Mouse (Mus musculus): Measurements from ENCODE around the gene Gm11938. TPM values are rescaled to one million over a fixed set of nuclear protein-coding genes. Genes with fewer than 3 reads are reported as not detected.

Gm11938 gene
- polyA plus RNA-seq (2014; fragmentation: Illumina TruSeq; extraction: RNeasy Lipid Tissue Mini Kit (QIAGEN cat#74804)): not detected

DNA sequence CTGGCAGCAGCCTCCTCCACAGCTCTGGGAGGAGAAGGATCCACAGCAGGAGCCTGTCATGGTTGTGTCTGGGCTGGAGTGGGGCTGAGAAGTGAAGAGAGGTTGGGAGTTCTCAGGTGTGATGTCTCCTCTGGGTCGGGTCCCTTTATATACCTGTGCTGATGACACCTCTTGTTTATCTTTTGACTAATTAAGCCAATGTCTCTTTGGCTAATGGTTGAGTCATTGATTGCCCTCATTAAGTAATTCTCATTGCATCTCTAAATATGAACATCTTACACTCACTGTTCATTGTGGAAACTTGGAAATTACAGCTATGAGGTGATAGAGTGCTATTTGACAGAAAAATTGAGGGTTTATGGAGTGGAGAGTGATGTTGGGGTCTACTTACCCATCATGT is at the start of gene Gm11938:
TSS of gene Gm11938 (minus strand) at position 101 of the 400 bp plus-strand sequence.

DNA sequence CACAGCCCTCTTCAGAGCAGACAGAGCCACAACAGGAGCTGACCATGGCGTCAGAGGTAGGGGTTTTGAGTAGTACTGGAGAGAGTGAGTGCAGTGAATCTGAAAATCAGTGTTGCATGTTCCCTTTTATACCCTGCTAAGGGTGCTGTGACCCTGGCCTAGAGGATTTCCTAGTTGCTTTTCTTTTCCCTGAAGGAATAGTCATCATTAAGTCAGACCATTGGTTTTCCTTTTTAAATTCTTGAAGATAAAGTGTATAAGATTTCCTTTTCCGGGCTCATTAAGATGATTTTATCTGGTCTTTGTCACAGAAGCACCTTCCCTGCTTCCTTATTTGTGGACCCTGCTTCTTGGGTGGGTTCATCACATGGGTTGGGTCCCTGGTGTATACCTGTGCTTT is 47.0 kb upstream of the Gm11938 start, which contains the start of gene Gm11555:
TSS of gene Gm11555 (minus strand) at position 101 of the 400 bp plus-strand sequence.

DNA sequence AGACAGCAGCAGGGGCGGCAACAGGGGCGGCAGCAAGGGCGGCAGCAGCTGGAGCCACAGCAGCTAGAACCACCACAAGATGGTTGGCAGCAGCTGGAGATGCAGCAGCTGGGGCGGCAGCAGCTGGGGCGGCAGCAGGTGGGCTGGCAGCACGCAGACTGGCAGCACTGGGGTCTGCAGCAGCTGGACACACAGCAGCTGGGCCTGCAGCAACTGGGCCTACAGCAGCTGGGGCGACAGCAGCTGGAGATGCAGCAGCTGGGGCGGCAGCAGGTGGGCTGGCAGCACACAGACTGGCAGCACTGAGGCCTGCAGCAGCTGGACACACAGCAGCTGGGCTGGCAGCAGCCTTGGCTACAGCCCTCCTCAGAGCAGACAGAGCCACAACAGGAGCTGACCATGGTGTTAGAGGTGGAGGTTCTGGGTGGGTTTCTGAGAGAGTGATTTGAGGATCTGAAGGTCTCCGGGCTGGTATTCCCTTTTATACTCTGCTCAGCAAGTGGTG is 40.6 kb upstream of the Gm11938 start, which contains the start of gene Krtap4-7:
TSS of gene Krtap4-7 (minus strand) at position 455 of the 505 bp plus-strand sequence.

DNA sequence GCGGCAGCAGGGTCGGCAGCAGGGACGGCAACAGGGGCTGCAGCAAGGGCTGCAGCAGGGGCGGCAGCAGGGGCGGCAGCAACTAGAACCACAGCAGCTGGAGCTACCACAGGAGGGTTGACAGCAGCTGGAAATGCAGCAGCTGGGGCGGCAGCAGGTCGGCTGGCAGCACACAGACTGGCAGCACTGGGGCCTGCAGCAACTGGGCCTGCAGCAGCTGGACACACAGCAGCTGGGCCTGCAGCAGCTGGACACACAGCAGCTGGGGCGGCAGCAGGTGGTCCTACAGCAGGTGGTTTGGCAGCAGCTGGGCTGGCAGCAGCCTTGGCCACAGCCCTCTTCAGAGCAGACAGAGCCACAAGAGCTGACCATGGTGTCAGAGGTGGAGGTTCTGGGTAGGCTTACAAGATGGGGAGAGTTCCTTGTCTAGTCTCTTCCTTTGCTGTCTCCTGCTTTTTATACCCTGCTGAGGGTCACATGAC is 31.6 kb upstream of the Gm11938 start, which contains the start of gene Krtap4-2:
TSS of gene Krtap4-2 (minus strand) at position 432 of the 482 bp plus-strand sequence.

DNA sequence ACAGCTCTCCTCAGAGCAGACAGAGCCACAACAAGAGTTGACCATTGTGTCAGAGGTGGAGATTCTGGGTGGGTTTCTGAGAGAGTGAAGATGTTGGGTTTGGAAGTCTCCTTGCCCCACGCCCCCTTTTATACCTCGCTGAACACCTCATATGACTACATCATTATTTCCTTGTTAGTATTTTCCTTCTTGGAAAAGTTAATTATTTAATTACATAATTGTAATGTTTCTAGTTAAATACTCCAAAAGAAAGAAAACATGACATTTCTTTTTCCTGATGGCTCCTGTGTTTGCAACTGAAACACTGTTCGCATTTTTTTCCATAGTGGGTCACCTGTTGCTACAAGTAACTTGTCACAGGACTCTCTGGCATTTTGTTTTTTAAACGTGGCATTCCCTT is 25.0 kb upstream of the Gm11938 start, which contains the start of gene Krtap4-1:
TSS of gene Krtap4-1 (minus strand) at position 101 of the 400 bp plus-strand sequence.

DNA sequence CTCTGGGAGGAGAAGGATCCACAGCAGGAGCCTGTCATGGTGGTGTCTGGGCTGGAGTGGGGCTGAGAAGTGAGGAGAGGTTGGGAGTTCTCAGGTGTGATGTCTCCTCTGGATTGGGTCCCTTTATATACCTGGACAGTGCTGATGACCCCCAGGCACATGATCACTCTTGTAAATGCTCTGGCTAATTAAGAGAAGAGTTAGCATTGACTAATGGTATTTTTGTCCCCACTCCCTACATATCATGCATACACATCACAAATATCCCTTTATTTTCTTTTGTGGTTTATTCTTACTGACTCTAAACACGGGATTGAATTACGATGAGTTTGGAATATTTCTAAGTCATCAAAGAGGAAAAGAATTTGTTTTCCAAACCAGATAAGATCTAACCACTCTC is 17.2 kb upstream of the Gm11938 start, which contains the start of gene Gm11562:
TSS of gene Gm11562 (minus strand) at position 101 of the 400 bp plus-strand sequence.

DNA sequence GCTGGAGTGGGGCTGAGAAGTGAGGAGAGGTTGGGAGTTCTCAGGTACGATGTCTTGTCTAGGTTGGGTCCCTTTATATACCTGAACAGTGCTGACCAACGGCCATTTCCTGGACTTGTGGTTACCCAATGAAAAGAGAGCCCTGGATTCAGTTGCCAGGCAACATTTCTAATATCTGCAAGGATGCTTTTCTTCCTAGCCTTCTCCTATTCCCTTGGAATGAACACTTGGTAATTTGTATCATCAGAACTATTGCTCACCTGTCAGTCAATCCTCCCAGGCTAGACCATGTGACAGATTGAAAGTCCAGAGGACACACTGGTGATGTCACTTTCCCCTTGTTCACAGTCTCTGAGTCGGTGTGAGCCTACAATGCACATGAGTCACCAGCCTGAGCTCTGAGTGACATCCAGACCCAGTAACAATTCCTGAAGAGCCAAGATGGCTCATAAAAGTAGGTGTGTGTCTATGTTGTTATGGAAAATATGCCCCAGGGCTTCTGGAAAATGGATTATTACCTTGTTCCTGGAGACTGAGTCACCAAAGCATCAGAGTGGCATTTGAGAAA is 11.8 kb upstream of the Gm11938 start, which contains the start of gene Krtap2-4:
TSS of gene Krtap2-4 (minus strand) at position 51 of the 568 bp plus-strand sequence.

DNA sequence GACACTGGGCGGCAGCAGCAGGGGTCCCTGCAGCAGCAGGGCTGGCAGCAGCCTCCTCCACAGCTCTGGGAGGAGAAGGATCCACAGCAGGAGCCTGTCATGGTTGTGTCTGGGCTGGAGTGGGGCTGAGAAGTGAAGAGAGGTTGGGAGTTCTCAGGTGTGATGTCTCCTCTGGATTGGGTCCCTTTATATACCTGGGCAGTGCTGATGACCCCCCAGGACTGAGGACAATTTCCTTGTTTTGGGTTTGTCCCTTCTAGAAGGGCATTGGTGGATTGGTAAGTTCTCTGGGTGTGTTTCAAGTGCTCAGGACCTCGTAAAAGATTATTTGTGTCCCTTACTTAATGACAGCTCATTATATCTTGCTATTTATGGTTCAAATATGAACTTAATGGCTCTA is 7.0 kb upstream of the Gm11938 start, which contains the start of gene Gm11937:
TSS of gene Gm11937 (minus strand) at position 101 of the 400 bp plus-strand sequence.

DNA sequence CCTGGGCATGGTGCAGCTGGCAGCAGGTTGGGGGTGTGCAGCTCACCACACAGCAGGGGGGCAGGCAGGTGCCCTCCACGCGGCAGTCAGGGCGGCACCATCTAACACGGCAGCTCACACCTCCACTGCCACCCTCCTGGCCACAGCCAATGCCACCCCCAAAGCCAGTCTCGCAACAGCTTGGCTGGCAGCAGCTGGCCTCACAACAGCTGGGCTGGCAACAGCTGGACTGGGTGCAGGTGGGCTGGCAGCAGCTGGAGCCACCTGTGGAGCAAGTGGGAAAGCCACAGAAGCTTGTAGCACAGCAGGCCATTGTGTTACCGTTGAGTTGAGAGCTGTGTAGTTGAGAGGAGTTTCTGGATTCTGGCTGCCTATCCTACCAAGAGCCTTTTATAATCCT is 5.4 kb downstream of the Gm11938 start, which contains the start of gene Krtap9-3:
TSS of gene Krtap9-3 (minus strand) at position 364 of the 400 bp plus-strand sequence.

DNA sequence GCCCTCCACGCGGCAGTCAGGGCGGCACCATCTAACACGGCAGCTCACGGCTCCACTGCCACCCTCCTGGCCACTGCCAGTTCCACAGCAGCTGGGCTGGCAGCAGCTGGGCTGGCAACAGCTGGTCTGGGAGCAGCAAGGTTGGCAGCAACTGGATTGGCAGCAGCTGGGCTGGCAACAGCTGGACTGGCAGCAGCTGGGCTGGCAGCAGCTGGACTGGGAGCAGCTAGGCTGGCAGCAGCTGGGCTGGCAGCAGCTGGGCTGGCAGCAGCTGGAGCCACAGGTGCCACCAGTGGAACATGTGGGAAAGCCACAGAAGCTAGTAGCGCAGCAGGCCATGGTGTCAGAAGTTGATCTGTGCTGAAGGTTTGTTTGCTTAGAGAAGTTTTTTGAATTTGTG is 12.1 kb downstream of the Gm11938 start, which contains the start of gene Krtap1-3:
TSS of gene Krtap1-3 (minus strand) at position 359 of the 400 bp plus-strand sequence.

DNA sequence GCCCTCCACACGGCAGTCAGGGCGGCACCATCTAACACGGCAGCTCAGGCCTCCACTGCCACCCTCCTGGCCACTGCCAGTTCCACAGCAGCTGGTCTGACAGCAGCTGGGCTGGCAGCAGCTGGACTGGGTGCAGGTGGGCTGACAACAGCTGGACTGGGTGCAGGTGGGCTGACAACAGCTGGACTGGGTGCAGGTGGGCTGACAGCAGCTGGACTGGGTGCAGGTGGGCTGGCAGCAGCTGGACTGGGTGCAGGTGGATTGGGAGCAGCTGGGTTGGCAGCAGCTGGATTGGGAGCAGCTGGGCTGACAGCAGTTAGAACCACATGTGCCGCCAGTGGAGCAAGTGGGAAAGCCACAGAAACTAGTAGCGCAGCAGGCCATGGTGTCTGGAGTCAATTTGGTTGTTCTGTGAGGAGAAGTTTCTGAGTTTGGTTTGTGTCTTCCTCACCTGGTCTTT is 19.8 kb downstream of the Gm11938 start, which contains the start of gene Krtap1-4:
TSS of gene Krtap1-4 (minus strand) at position 410 of the 460 bp plus-strand sequence.

DNA sequence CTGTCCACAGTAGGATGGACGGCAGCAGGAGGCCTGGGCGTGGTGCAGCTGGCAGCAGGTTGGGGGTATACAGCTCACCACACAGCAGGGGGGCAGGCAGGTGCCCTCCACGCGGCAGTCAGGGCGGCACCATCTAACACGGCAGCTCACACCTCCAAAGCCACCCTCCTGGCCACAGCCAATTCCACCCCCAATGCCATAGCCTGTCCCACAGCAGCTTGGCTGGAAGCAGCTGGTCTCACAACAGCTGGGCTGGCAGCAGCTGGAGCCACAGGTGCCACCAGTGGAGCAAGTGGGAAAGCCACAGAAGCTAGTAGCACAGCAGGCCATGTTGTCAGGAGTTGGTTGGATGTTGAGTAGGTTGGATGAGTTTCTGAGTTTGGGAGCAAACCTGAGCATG is 22.5 kb downstream of the Gm11938 start, which contains the start of gene Krtap1-5:
TSS of gene Krtap1-5 (minus strand) at position 381 of the 400 bp plus-strand sequence.

DNA sequence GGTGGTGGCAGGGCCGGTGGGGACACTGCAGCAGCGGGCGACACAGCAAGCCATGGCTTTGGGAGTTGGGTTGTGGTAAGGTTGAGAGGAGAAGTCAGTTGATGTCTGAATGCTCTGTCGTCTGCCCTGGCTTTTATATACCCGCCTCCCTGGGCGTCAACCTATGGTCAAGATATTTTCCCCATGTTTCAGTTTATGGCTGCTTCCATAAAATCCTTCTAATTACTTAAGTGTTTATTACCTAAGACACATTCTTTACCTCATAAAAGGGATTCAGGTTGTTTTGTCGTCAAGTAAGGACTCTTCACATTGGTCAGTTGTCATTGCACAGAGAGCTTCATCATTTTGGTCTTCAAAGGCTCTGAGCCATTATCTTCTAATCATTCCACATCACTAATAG is 36.6 kb downstream of the Gm11938 start, which contains the start of gene Krtap3-1:
TSS of gene Krtap3-1 (minus strand) at position 101 of the 400 bp plus-strand sequence.

DNA sequence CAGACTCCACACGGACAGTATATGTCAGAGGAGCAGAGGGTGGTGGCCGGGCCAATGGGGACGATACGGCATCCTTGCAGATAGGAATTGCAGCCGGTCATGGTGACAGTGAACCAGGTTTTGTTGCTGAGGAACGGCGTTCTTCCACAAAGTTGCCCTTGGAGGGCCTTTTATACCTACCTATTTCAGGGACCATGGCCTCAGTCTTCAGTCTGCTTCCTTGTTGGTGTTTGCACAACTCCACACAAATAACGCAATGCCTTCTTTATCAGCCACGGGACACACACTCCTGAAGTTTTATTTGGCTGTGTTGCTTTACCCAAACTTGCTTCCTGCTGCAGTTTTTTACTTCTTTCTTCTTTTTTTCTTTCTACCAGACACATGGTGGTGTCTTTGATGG is 43.7 kb downstream of the Gm11938 start, which contains the start of gene Gm11939:
TSS of gene Gm11939 (minus strand) at position 101 of the 400 bp plus-strand sequence.

DNA sequence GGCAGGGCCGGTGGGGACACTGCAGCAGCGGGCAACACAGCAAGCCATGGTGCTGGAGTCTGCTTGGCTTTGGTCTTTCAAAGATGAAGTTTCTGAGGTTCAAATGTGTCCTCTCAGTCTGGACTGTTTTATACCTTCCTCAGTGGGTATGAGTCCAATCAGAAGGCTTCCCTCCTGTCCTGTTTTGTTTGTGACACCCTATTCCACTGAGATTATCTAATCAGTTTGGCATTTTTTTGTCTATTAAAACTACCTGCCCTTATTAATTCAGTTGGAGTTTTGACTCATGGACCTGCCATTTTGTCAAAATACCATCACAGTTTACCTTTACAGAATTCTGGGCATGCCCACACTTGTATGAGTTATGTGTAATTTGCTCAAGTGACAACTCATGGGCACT is 46.4 kb downstream of the Gm11938 start, which contains the start of gene Krtap3-2:
TSS of gene Krtap3-2 (minus strand) at position 101 of the 400 bp plus-strand sequence.

Other genes with a start within 250 kb of the Gm11938 start
- gene Krt28, start 228.4 kb downstream of the Gm11938 start, polyA plus RNA-seq (2014; fragmentation: Illumina TruSeq; extraction: RNeasy Lipid Tissue Mini Kit (QIAGEN cat#74804)): not detected
- gene Krt10, start 213.9 kb downstream of the Gm11938 start, polyA plus RNA-seq (2014; fragmentation: Illumina TruSeq; extraction: RNeasy Lipid Tissue Mini Kit (QIAGEN cat#74804)): 13.0 TPM
- gene Krt12, start 181.0 kb downstream of the Gm11938 start, polyA plus RNA-seq (2014; fragmentation: Illumina TruSeq; extraction: RNeasy Lipid Tissue Mini Kit (QIAGEN cat#74804)): not detected
- 3.6 TPM for gene Krt20, start 165.2 kb downstream of the Gm11938 start, polyA plus RNA-seq (2014; fragmentation: Illumina TruSeq; extraction: RNeasy Lipid Tissue Mini Kit (QIAGEN cat#74804))
- gene Krt23, start 110.2 kb downstream of the Gm11938 start, polyA plus RNA-seq (2014; fragmentation: Illumina TruSeq; extraction: RNeasy Lipid Tissue Mini Kit (QIAGEN cat#74804)): 0.29 TPM
- gene Krt39, start 82.0 kb downstream of the Gm11938 start, polyA plus RNA-seq (2014; fragmentation: Illumina TruSeq; extraction: RNeasy Lipid Tissue Mini Kit (QIAGEN cat#74804)): not detected
- not detected for gene Krt40, start 60.1 kb downstream of the Gm11938 start, polyA plus RNA-seq (2014; fragmentation: Illumina TruSeq; extraction: RNeasy Lipid Tissue Mini Kit (QIAGEN cat#74804))
- gene Krtap3-3, start 52.4 kb downstream of the Gm11938 start, polyA plus RNA-seq (2014; fragmentation: Illumina TruSeq; extraction: RNeasy Lipid Tissue Mini Kit (QIAGEN cat#74804)): not detected
- gene Krtap3-2, start 46.5 kb downstream of the Gm11938 start, polyA plus RNA-seq (2014; fragmentation: Illumina TruSeq; extraction: RNeasy Lipid Tissue Mini Kit (QIAGEN cat#74804)): not detected
- not detected for gene Gm11939, start 43.8 kb downstream of the Gm11938 start, polyA plus RNA-seq (2014; fragmentation: Illumina TruSeq; extraction: RNeasy Lipid Tissue Mini Kit (QIAGEN cat#74804))
- gene Krtap3-1, start 36.7 kb downstream of the Gm11938 start, polyA plus RNA-seq (2014; fragmentation: Illumina TruSeq; extraction: RNeasy Lipid Tissue Mini Kit (QIAGEN cat#74804)): not detected
- gene Krtap1-5, start 22.3 kb downstream of the Gm11938 start, polyA plus RNA-seq (2014; fragmentation: Illumina TruSeq; extraction: RNeasy Lipid Tissue Mini Kit (QIAGEN cat#74804)): not detected
- not detected for gene Krtap1-4, start 19.7 kb downstream of the Gm11938 start, polyA plus RNA-seq (2014; fragmentation: Illumina TruSeq; extraction: RNeasy Lipid Tissue Mini Kit (QIAGEN cat#74804))
- gene Krtap1-3, start 12.0 kb downstream of the Gm11938 start, polyA plus RNA-seq (2014; fragmentation: Illumina TruSeq; extraction: RNeasy Lipid Tissue Mini Kit (QIAGEN cat#74804)): not detected
- gene Krtap9-3, start 5.2 kb downstream of the Gm11938 start, polyA plus RNA-seq (2014; fragmentation: Illumina TruSeq; extraction: RNeasy Lipid Tissue Mini Kit (QIAGEN cat#74804)): not detected
- gene Gm11937, start 6.9 kb upstream of the Gm11938 start, polyA plus RNA-seq (2014; fragmentation: Illumina TruSeq; extraction: RNeasy Lipid Tissue Mini Kit (QIAGEN cat#74804)): not detected
- not detected for gene Krtap2-4, start 11.5 kb upstream of the Gm11938 start, polyA plus RNA-seq (2014; fragmentation: Illumina TruSeq; extraction: RNeasy Lipid Tissue Mini Kit (QIAGEN cat#74804))
- not detected for gene Gm11562, start 17.1 kb upstream of the Gm11938 start, polyA plus RNA-seq (2014; fragmentation: Illumina TruSeq; extraction: RNeasy Lipid Tissue Mini Kit (QIAGEN cat#74804))
- gene Krtap4-1, start 24.9 kb upstream of the Gm11938 start, polyA plus RNA-seq (2014; fragmentation: Illumina TruSeq; extraction: RNeasy Lipid Tissue Mini Kit (QIAGEN cat#74804)): not detected
- not detected for gene Krtap4-2, start 31.8 kb upstream of the Gm11938 start, polyA plus RNA-seq (2014; fragmentation: Illumina TruSeq; extraction: RNeasy Lipid Tissue Mini Kit (QIAGEN cat#74804))
- not detected for gene Krtap4-7, start 40.8 kb upstream of the Gm11938 start, polyA plus RNA-seq (2014; fragmentation: Illumina TruSeq; extraction: RNeasy Lipid Tissue Mini Kit (QIAGEN cat#74804))
- gene Gm11555, start 46.9 kb upstream of the Gm11938 start, polyA plus RNA-seq (2014; fragmentation: Illumina TruSeq; extraction: RNeasy Lipid Tissue Mini Kit (QIAGEN cat#74804)): not detected
- gene Gm11563, start 55.7 kb upstream of the Gm11938 start, polyA plus RNA-seq (2014; fragmentation: Illumina TruSeq; extraction: RNeasy Lipid Tissue Mini Kit (QIAGEN cat#74804)): not detected
- gene Krtap4-6, start 62.7 kb upstream of the Gm11938 start, polyA plus RNA-seq (2014; fragmentation: Illumina TruSeq; extraction: RNeasy Lipid Tissue Mini Kit (QIAGEN cat#74804)): not detected
- not detected for gene Gm14190, start 87.4 kb upstream of the Gm11938 start, polyA plus RNA-seq (2014; fragmentation: Illumina TruSeq; extraction: RNeasy Lipid Tissue Mini Kit (QIAGEN cat#74804))
- not detected for gene Gm14180, start 131.0 kb upstream of the Gm11938 start, polyA plus RNA-seq (2014; fragmentation: Illumina TruSeq; extraction: RNeasy Lipid Tissue Mini Kit (QIAGEN cat#74804))
- gene Gm11595, start 169.6 kb upstream of the Gm11938 start, polyA plus RNA-seq (2014; fragmentation: Illumina TruSeq; extraction: RNeasy Lipid Tissue Mini Kit (QIAGEN cat#74804)): not detected
- not detected for gene Krtap4-8, start 177.4 kb upstream of the Gm11938 start, polyA plus RNA-seq (2014; fragmentation: Illumina TruSeq; extraction: RNeasy Lipid Tissue Mini Kit (QIAGEN cat#74804))
- not detected for gene Krtap4-9, start 181.9 kb upstream of the Gm11938 start, polyA plus RNA-seq (2014; fragmentation: Illumina TruSeq; extraction: RNeasy Lipid Tissue Mini Kit (QIAGEN cat#74804))
- not detected for gene Gm11596, start 190.2 kb upstream of the Gm11938 start, polyA plus RNA-seq (2014; fragmentation: Illumina TruSeq; extraction: RNeasy Lipid Tissue Mini Kit (QIAGEN cat#74804))
- not detected for gene Gm11569, start 195.6 kb upstream of the Gm11938 start, polyA plus RNA-seq (2014; fragmentation: Illumina TruSeq; extraction: RNeasy Lipid Tissue Mini Kit (QIAGEN cat#74804))
- not detected for gene Gm11554, start 201.1 kb upstream of the Gm11938 start, polyA plus RNA-seq (2014; fragmentation: Illumina TruSeq; extraction: RNeasy Lipid Tissue Mini Kit (QIAGEN cat#74804))
- not detected for gene Krtap4-13, start 206.6 kb upstream of the Gm11938 start, polyA plus RNA-seq (2014; fragmentation: Illumina TruSeq; extraction: RNeasy Lipid Tissue Mini Kit (QIAGEN cat#74804))
- not detected for gene Gm11564, start 212.4 kb upstream of the Gm11938 start, polyA plus RNA-seq (2014; fragmentation: Illumina TruSeq; extraction: RNeasy Lipid Tissue Mini Kit (QIAGEN cat#74804))
- gene 2300003K06Rik, start 234.8 kb upstream of the Gm11938 start, polyA plus RNA-seq (2014; fragmentation: Illumina TruSeq; extraction: RNeasy Lipid Tissue Mini Kit (QIAGEN cat#74804)): not detected
- not detected for gene Krtap4-16, start 248.3 kb upstream of the Gm11938 start, polyA plus RNA-seq (2014; fragmentation: Illumina TruSeq; extraction: RNeasy Lipid Tissue Mini Kit (QIAGEN cat#74804))